9 mouse cellular contexts compared by ENCODE assay signal in the genomic region with DNA sequence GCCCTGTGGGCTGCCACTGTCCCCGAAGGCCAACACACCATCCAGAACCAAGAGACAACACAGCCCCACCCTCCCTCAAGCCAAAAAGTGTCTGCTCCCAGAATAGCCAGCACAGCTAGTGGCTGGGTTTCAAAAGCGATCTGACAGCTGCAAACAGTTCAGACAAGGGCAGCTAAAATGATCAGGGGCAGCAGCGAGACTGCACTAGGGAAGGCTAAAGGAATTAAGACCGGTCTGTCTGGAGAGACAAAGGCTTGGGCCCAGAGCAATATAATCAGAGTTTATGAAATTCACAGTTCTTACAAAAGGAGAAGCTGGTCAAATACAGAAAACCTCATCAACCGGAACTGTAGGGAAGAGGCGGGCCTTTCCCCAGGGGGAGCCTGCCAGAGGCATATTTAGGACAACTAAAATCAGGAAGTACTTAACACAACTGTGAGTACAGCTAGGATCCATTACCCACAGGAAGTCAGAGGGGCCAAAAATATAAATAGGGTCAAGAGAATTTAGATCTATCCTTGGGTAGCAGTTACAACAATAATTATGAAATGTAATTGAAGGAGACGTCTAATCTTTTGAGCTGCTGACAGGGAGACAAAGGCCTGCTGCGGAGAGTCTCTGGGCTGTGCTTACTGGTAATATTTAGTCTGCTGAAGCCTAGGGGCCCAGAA. TPM values are rescaled to one million over a fixed set of nuclear protein-coding genes. Genes with fewer than 3 reads are reported as not detected.
DNase-seq lines count a peak whose midpoint lies in the region; ATAC-seq lines count a peak whose summit lies in the region.
"Had no signal": no experiment of that assay in that cellular context is flagged by ENCODE, and none has a peak within 500 bp of the region (broad histone marks: within the 10 kb centered on the region; RNA-seq: fewer than 3 reads in every experiment).

No protein-coding gene starts in this region.

- no peak overlapping the region for H3K4me2 ChIP-seq in hindbrain, embryonic 15.5 days
- H3K4me2 ChIP-seq in liver, embryonic 11.5 days = no peak overlapping the region; the same call in none of the 2 replicates
- H3K4me2 ChIP-seq: neural tube, embryonic 12.5 days had no signal

- WGBS in hindbrain, embryonic 15.5 days = 19% methylated on average over 8 of the region's 8 CpGs
- 40% methylated on average over 8 of the region's 8 CpGs for WGBS in liver, embryonic 11.5 days

- H3K4me1 ChIP-seq in hindbrain, embryonic 15.5 days (replicated peaks) = peaks cover 25% of the 10 kb centered on the region
- peaks cover 6% of the 10 kb centered on the region for H3K4me1 ChIP-seq in liver, embryonic 11.5 days (replicated peaks; ENCODE audit: control insufficient read depth, insufficient read depth, low read length)

- ATAC-seq in hindbrain, embryonic 15.5 days (ENCODE audit: low FRiP score, low read depth) = no peak
- ATAC-seq in liver, embryonic 11.5 days (replicated peaks; ENCODE audit: low FRiP score) = peak; percentile 53; the same call in 1 of the 2 replicates

- H3K4me3 ChIP-seq in hindbrain, embryonic 15.5 days = no peak overlapping the region
- H3K4me3 ChIP-seq in liver, embryonic 11.5 days (ENCODE audit: low read depth, low read length) = no peak overlapping the region
- H3K4me3 ChIP-seq: neural tube, embryonic 12.5 days had no signal

- DNase-seq in urinary bladder, postnatal 14 days (ENCODE audit: low spot score) = peak; percentile 25
- no peak for DNase-seq in urinary bladder, adult 18-20 months (ENCODE audit: low spot score in 2 of 2)
- peak; percentile 68 for DNase-seq in gastrocnemius, postnatal 10 days
- no peak for DNase-seq in liver, embryonic 11.5 days (ENCODE audit: low spot score)
- peak; percentile 72 to 79 for DNase-seq in monocyte, adult 2 months (ENCODE audit: low read depth in 1 of 2, low spot score in 2 of 2)
- DNase-seq in c-Kit-positive CD71-positive TER-119-positive erythroid progenitor cells, embryonic 14.5 days (ENCODE audit: low spot score) = no peak
- no peak for DNase-seq in thymus, adult 18-20 months

- H3K36me3 ChIP-seq in hindbrain, embryonic 15.5 days = peaks cover 7% of the 10 kb centered on the region; the same call in 1 of the 2 replicates
- H3K36me3 ChIP-seq in liver, embryonic 11.5 days (ENCODE audit: control insufficient read depth, insufficient read depth, low read length) = no peaks in the 10 kb centered on the region

- H3K27me3 ChIP-seq in hindbrain, embryonic 15.5 days = peaks cover 17% of the 10 kb centered on the region
- H3K27me3 ChIP-seq in liver, embryonic 11.5 days (replicated peaks; ENCODE audit: control insufficient read depth, insufficient read depth, low read length) = peaks cover 26% of the 10 kb centered on the region

- no peaks in the 10 kb centered on the region for H3K9me3 ChIP-seq in hindbrain, embryonic 15.5 days
- no peaks in the 10 kb centered on the region for H3K9me3 ChIP-seq in liver, embryonic 11.5 days (ENCODE audit: control insufficient read depth, low read length)

- peak overlapping the region; percentile 73 for H3K27ac ChIP-seq in hindbrain, embryonic 15.5 days (replicated peaks)
- H3K27ac ChIP-seq in liver, embryonic 11.5 days (ENCODE audit: low read depth, low read length) = peak overlapping the region; percentile 58; the same call in 1 of the 2 replicates
- H3K27ac ChIP-seq: neural tube, embryonic 12.5 days had no signal

- H3K9ac ChIP-seq in hindbrain, embryonic 15.5 days = no peak overlapping the region
- H3K9ac ChIP-seq in liver, embryonic 11.5 days (ENCODE audit: low read depth, low read length) = no peak overlapping the region
- H3K9ac ChIP-seq: neural tube, embryonic 12.5 days had no signal

RNA-seq across cellular contexts. Expression of gene Myog, which starts 12.9 kb away (rescaled TPM):
- total RNA-seq in gastrocnemius, postnatal 10 days (2021) = 100 to 1,000 TPM; 135 to 142 TPM
- polyA plus RNA-seq in hindbrain, embryonic 15.5 days (2015; fragmentation: Nextera tagmentation; extraction: Ambion mirVana) = 0.45 TPM in 1 of 2 replicates, not detected in the other
- 4.5 and 5.2 TPM in 2 replicates for polyA plus RNA-seq in liver, embryonic 11.5 days (2014; fragmentation: Nextera tagmentation; extraction: Ambion mirVana)

RNA-seq across cellular contexts. Expression of gene Ppfia4, which starts 30.0 kb away (rescaled TPM):
- total RNA-seq in gastrocnemius, postnatal 10 days (2021) = 10 to 100 TPM; 11.2 to 13.7 TPM
- polyA plus RNA-seq in hindbrain, embryonic 15.5 days (2015; fragmentation: Nextera tagmentation; extraction: Ambion mirVana) = 26.7 and 28.7 TPM in 2 replicates
- polyA plus RNA-seq in liver, embryonic 11.5 days (2014; fragmentation: Nextera tagmentation; extraction: Ambion mirVana) = 1.5 and 2.1 TPM in 2 replicates

RNA-seq across cellular contexts. Expression of gene Tmem183a, which starts 59.1 kb away (rescaled TPM):
- 10 to 100 TPM; 17.2 to 18.5 TPM for total RNA-seq in gastrocnemius, postnatal 10 days (2021)
- polyA plus RNA-seq in hindbrain, embryonic 15.5 days (2015; fragmentation: Nextera tagmentation; extraction: Ambion mirVana) = 125 and 126 TPM in 2 replicates
- polyA plus RNA-seq in liver, embryonic 11.5 days (2014; fragmentation: Nextera tagmentation; extraction: Ambion mirVana) = 95.6 and 101 TPM in 2 replicates

Comparison
In these comparisons a context has a peak if more than half of its experiments do, and no peak if none do; other contexts are left out.
1. DNase-seq: peak in urinary bladder, postnatal 14 days (single experiment), gastrocnemius, postnatal 10 days (single experiment) and monocyte, adult 2 months (2 of 2); none in urinary bladder, adult 18-20 months (0 of 2), liver, embryonic 11.5 days (single experiment), c-Kit-positive CD71-positive TER-119-positive erythroid progenitor cells, embryonic 14.5 days (single experiment) and thymus, adult 18-20 months (0 of 2).